Mouse (Mus musculus): ENCODE data around the gene Gm8180. TPM values are rescaled to one million over a fixed set of nuclear protein-coding genes. Genes with fewer than 3 reads are reported as not detected.
A peak's percentile ranks its signal among the peaks of the same experiment; 100 is the strongest.
"Not testable (repeated sequence)": the region's sequence is repeated elsewhere in the genome, so short reads cannot be mapped to it uniquely, and the experiment has no call there.

Gene Gm8180
- polyA plus RNA-seq, 1 experiment from 2014 or later = not detected

GRCm38 (mm10) chr14:43796069-43796904 is 11.7 kb upstream of the Gm8180 start:
- H3K27me3 ChIP-seq (replicated peaks; ENCODE audit: control insufficient read depth, insufficient read depth, low read length) = peaks cover 4% of the 10 kb centered on the region; the same call in 1 of the 2 replicates
- DNase-seq (ENCODE audit: low spot score) (no peak), ATAC-seq (replicated peaks; ENCODE audit: low FRiP score) (0 out of 2 replicates have a peak, but pooled peaks have one; percentile 53)
- no peaks in the 10 kb centered on the region for H3K4me1 ChIP-seq (replicated peaks; ENCODE audit: control insufficient read depth, insufficient read depth, low read length)
- H3K9me3 ChIP-seq (ENCODE audit: control insufficient read depth, low read length) = no peaks in the 10 kb centered on the region
- no peaks in the 10 kb centered on the region for H3K36me3 ChIP-seq (ENCODE audit: control insufficient read depth, insufficient read depth, low read length)
- peak overlapping the region; percentile 36 for H3K4me2 ChIP-seq
- no peak overlapping the region for H3K27ac ChIP-seq (ENCODE audit: low read depth, low read length)
- H3K9ac ChIP-seq (ENCODE audit: low read depth, low read length) = no peak overlapping the region
- H3K4me3 ChIP-seq (ENCODE audit: low read depth, low read length) = no peak overlapping the region
- 21% methylated on average over 14 of the region's 14 CpGs for WGBS

GRCm38 (mm10) chr14:43793811-43794210 is 9.3 kb upstream of the Gm8180 start:
- not testable (repeated sequence) for H3K27me3 ChIP-seq (replicated peaks; ENCODE audit: control insufficient read depth, insufficient read depth, low read length); H3K9me3 ChIP-seq (ENCODE audit: control insufficient read depth, low read length); H3K4me3 ChIP-seq (ENCODE audit: low read depth, low read length); H3K27ac ChIP-seq (ENCODE audit: low read depth, low read length); H3K9ac ChIP-seq (ENCODE audit: low read depth, low read length); H3K4me2 ChIP-seq; H3K4me1 ChIP-seq (replicated peaks; ENCODE audit: control insufficient read depth, insufficient read depth, low read length); DNase-seq (ENCODE audit: low spot score); H3K36me3 ChIP-seq (ENCODE audit: control insufficient read depth, insufficient read depth, low read length); ATAC-seq (replicated peaks; ENCODE audit: low FRiP score)
- WGBS = 67% methylated on average over 5 of the region's 5 CpGs

GRCm38 (mm10) chr14:43747566-43747965 is 37.0 kb downstream of the Gm8180 start, which contains the start of gene Gm6526:
Gene Gm6526 (plus strand): TSS chr14:43747866.
- not testable (repeated sequence) for ATAC-seq (replicated peaks; ENCODE audit: low FRiP score); H3K9ac ChIP-seq (ENCODE audit: low read depth, low read length); H3K27ac ChIP-seq (ENCODE audit: low read depth, low read length); H3K27me3 ChIP-seq (replicated peaks; ENCODE audit: control insufficient read depth, insufficient read depth, low read length); H3K4me2 ChIP-seq; H3K9me3 ChIP-seq (ENCODE audit: control insufficient read depth, low read length); H3K4me3 ChIP-seq (ENCODE audit: low read depth, low read length); H3K4me1 ChIP-seq (replicated peaks; ENCODE audit: control insufficient read depth, insufficient read depth, low read length); DNase-seq (ENCODE audit: low spot score); H3K36me3 ChIP-seq (ENCODE audit: control insufficient read depth, insufficient read depth, low read length)
- WGBS = 79% methylated on average over 4 of the region's 4 CpGs

Other genes starting within 250 kb of the Gm8180 start
- gene Gm5799, start 241.2 kb downstream of the Gm8180 start, polyA plus RNA-seq (2014; fragmentation: Nextera tagmentation; extraction: Ambion mirVana) = not detected in 2 replicates
- gene Gm17654, start 205.6 kb downstream of the Gm8180 start, polyA plus RNA-seq (2014; fragmentation: Nextera tagmentation; extraction: Ambion mirVana) = not detected in 2 replicates
- gene Gm10375, start 176.7 kb downstream of the Gm8180 start, polyA plus RNA-seq (2014; fragmentation: Nextera tagmentation; extraction: Ambion mirVana) = not detected in 2 replicates
- gene Gm8165, start 107.5 kb downstream of the Gm8180 start, polyA plus RNA-seq (2014; fragmentation: Nextera tagmentation; extraction: Ambion mirVana) = not detected in 2 replicates
- gene Gm7324, start 86.9 kb downstream of the Gm8180 start, polyA plus RNA-seq (2014; fragmentation: Nextera tagmentation; extraction: Ambion mirVana) = 1.5 and 2.0 TPM in 2 replicates
- gene Gm16506, start 57.3 kb downstream of the Gm8180 start, polyA plus RNA-seq (2014; fragmentation: Nextera tagmentation; extraction: Ambion mirVana) = not detected in 2 replicates
- gene Gm6526, start 36.9 kb downstream of the Gm8180 start, polyA plus RNA-seq (2014; fragmentation: Nextera tagmentation; extraction: Ambion mirVana) = not detected in 2 replicates
- 4.4 and 10.1 TPM in 2 replicates for gene Ear1, start 90.8 kb upstream of the Gm8180 start, polyA plus RNA-seq (2014; fragmentation: Nextera tagmentation; extraction: Ambion mirVana)
- not detected in 2 replicates for gene Ear10, start 138.8 kb upstream of the Gm8180 start, polyA plus RNA-seq (2014; fragmentation: Nextera tagmentation; extraction: Ambion mirVana)
- 24.1 and 25.5 TPM in 2 replicates for gene Gm8113, start 140.6 kb upstream of the Gm8180 start, polyA plus RNA-seq (2014; fragmentation: Nextera tagmentation; extraction: Ambion mirVana)
- not detected in 2 replicates for gene Ang5, start 172.3 kb upstream of the Gm8180 start, polyA plus RNA-seq (2014; fragmentation: Nextera tagmentation; extraction: Ambion mirVana)
- gene Ang6, start 217.5 kb upstream of the Gm8180 start, polyA plus RNA-seq (2014; fragmentation: Nextera tagmentation; extraction: Ambion mirVana) = not detected in 2 replicates

All from liver, embryonic 11.5 days (tissue).